Mouse (Mus musculus) ES-E14 (cell line): ENCODE measurements at regions not wholly inside any gene's neighbourhood (a gene's known extent, or its start where the extent isn't known, plus 50 kb on each side); places are given as distances from the start of the nearest gene placed in this dataset.

Experiments used
- CHD2 ChIP-seq: IDR thresholded peaks from 2 replicates; pipeline ENCODE4 v1.6.1; 2014; ENCODE audit warnings: mild to moderate bottlenecking, low read depth, low read length, inconsistent platforms
- HCFC1 ChIP-seq: IDR thresholded peaks from 2 replicates; pipeline ENCODE4 v1.6.1; 2012; ENCODE audit warnings: low read length, inconsistent platforms, borderline replicate concordance; ENCODE audit not compliant: insufficient read depth
- MAFK ChIP-seq: IDR thresholded peaks from 2 replicates; pipeline ENCODE4 v1.6.1; 2014; ENCODE audit warnings: mild to moderate bottlenecking, low read depth, low read length, inconsistent platforms; ENCODE audit not compliant: insufficient read depth
- ZNF384 ChIP-seq: IDR thresholded peaks from 2 replicates; pipeline ENCODE4 v1.6.1; 2012; ENCODE audit warnings: low read depth, low read length, inconsistent platforms

DNA sequence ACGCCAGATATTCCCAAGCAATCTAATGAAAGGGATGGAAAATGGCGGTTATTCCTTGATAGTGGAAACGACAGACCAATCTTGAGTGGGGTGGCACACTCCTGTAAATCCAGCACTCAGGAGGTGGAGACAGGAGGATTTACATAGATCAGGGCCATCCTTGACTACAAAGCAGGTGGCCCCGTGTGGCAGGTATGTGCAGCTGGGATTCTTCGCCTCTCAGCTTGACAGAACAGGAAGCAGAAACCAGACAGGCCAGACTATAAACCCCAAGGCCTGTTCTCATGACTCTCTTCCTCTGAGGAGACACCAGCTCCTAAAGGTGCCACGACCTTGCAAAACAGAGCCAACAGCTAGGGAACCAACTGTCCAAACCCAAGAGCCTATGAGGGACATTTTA lies 449.7 kb downstream of the Cd83 start:
- TF ChIP-seq ZNF384 = no peak
- TF ChIP-seq MAFK = no peak
- TF ChIP-seq CHD2 = no peak
- no peak for TF ChIP-seq HCFC1
